Mouse (Mus musculus): ENCODE measurements at regions not wholly inside any gene's neighbourhood (a gene's known extent, or its start where the extent isn't known, plus 50 kb on each side); places are given as distances from the start of the nearest gene placed in this dataset.

DNA sequence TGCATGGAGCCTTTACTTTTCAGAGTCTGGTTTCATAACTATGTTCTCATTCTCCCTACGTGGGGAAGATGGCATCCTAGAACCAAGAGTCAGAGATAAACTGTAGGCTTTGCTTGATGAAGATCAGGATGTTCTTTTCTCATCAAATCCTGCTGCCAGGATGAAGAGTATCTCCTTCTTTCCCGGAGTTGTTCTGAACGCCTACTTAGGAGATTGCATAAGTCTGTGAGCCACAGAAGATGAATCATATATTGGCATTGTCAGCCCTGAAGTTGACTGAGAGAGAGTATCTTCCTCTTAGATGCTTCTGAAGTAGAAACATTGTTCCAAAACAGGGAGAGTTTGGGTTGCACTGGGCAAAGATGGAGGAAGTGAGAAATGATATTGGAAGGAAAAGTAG lies 286.7 kb downstream of the Zfp619 start:
- TF ChIP-seq CTCF (IDR thresholded peaks at IDR 0.05; ENCODE audit: low read depth) (no peak), EP300 (IDR thresholded peaks at IDR 0.05; ENCODE audit: low read depth) (no peak)
